Mouse (Mus musculus): ENCODE measurements around the gene Hspa14.

- TF ChIP-seq POLR2A (IDR thresholded peaks at IDR 0.05; ENCODE audit: low read depth, low read length) (no peak), ZKSCAN1 (IDR thresholded peaks at IDR 0.05; ENCODE audit: borderline replicate concordance, low read depth, low read length) (no peak), BHLHE40 (IDR thresholded peaks at IDR 0.05; ENCODE audit: low read depth, low read length) (no peak)
Measured at GRCm38 (mm10) chr2:3445984-3446383, 66.6 kb downstream of the Hspa14 start.
